Comparison of ENCODE assay signal across 10 mouse cellular contexts in the genomic region with DNA sequence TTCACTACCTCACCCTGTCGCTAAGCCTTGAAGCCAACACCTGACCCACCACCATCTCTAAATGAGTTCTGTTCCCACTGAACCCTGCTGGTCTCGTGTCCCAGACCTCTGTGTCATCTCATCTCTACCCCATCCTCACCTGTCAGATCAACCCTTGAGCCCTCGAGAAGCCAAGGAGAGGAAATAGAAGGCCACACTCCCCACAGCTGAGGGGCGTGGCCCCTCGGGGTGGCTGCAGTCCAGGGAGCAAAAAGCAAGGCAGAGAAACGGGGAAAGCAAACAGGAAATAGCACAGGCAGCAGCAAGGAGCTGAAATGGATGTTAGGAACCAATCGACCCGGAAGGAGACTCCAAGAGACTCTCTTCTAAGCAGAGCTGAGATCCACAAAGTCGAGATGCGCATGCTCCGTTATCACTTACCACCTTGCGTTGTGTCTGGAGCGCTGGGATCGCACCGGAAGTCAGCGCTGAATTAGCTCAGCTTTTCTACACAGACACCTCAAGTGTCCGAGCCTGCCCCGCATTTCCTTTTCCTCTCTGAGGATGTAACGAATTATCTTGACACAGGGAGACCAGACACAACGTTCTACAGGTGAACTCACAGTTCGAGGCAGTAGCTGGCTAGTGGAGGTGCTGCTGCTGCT. TPM values are rescaled to one million over a fixed set of nuclear protein-coding genes. Genes with fewer than 3 reads are reported as not detected.
A peak's percentile ranks its signal among the peaks of the same experiment; 100 is the strongest.
DNase-seq lines count a peak whose midpoint lies in the region; ATAC-seq lines count a peak whose summit lies in the region.
"Had no signal": no experiment of that assay in that cellular context is flagged by ENCODE, and none has a peak within 500 bp of the region (broad histone marks: within the 10 kb centered on the region; RNA-seq: fewer than 3 reads in every experiment).

No protein-coding gene starts in this region.

- H3K27me3 ChIP-seq in heart, embryonic 10.5 days (ENCODE audit: insufficient read depth, poor library complexity, severe bottlenecking), result peaks cover 24% of the 10 kb centered on the region
- H3K27me3 ChIP-seq in midbrain, embryonic 15.5 days (replicated peaks), result peaks cover 5% of the 10 kb centered on the region; the same call in 1 of the 2 replicates
- no peaks in the 10 kb centered on the region for H3K27me3 ChIP-seq in midbrain, embryonic 14.5 days (ENCODE audit: control insufficient read depth, insufficient read depth, low read length)
- peaks cover 26% of the 10 kb centered on the region for H3K27me3 ChIP-seq in liver, embryonic 12.5 days (replicated peaks)
- H3K27me3 ChIP-seq: limb, embryonic 15.5 days had no signal

- H3K9me3 ChIP-seq in heart, embryonic 10.5 days, result no peaks in the 10 kb centered on the region
- no peaks in the 10 kb centered on the region for H3K9me3 ChIP-seq in midbrain, embryonic 15.5 days
- H3K9me3 ChIP-seq in midbrain, embryonic 14.5 days (ENCODE audit: control insufficient read depth, low read length), result no peaks in the 10 kb centered on the region
- no peaks in the 10 kb centered on the region for H3K9me3 ChIP-seq in liver, embryonic 12.5 days (replicated peaks)
- H3K9me3 ChIP-seq: limb, embryonic 15.5 days had no signal

- no peak for ATAC-seq in midbrain, embryonic 15.5 days (replicated peaks)
- no peak for ATAC-seq in midbrain, embryonic 14.5 days (ENCODE audit: low FRiP score, low TSS enrichment)
- ATAC-seq in liver, embryonic 12.5 days, result no peak

- 36% methylated on average over 21 of the region's 21 CpGs for WGBS in heart, embryonic 10.5 days
- 64% methylated on average over 21 of the region's 21 CpGs for WGBS in midbrain, embryonic 15.5 days
- WGBS in midbrain, embryonic 14.5 days, result 62% methylated on average over 21 of the region's 21 CpGs
- 20% methylated on average over 21 of the region's 21 CpGs for WGBS in liver, embryonic 12.5 days (ENCODE audit: insufficient replicate concordance)

- H3K4me2 ChIP-seq in midbrain, embryonic 15.5 days, result peak overlapping the region; percentile 2; the same call in 1 of the 2 replicates
- H3K4me2 ChIP-seq in midbrain, embryonic 14.5 days (ENCODE audit: low read length), result no peak overlapping the region
- H3K4me2 ChIP-seq in liver, embryonic 12.5 days, result peak overlapping the region; percentile 57
- H3K4me2 ChIP-seq: limb, embryonic 15.5 days had no signal

- peaks cover 28% of the 10 kb centered on the region for H3K4me1 ChIP-seq in heart, embryonic 10.5 days
- no peaks in the 10 kb centered on the region for H3K4me1 ChIP-seq in midbrain, embryonic 15.5 days
- no peaks in the 10 kb centered on the region for H3K4me1 ChIP-seq in midbrain, embryonic 14.5 days (ENCODE audit: control insufficient read depth, insufficient read depth, low read length)
- peaks cover 18% of the 10 kb centered on the region for H3K4me1 ChIP-seq in liver, embryonic 12.5 days

- DNase-seq in heart, embryonic 10.5 days (ENCODE audit: low spot score), result no peak
- DNase-seq in heart, adult 9 months (ENCODE audit: low spot score in 2 of 2), result no peak
- DNase-seq in midbrain, embryonic 14.5 days, result no peak
- DNase-seq in thymus, postnatal 4 days, result peak; percentile 49
- DNase-seq in natural killer cell, adult 2 months (ENCODE audit: low spot score in 2 of 2), result no peak
- no peak for DNase-seq in gastrocnemius, adult 8-10 months (ENCODE audit: low spot score in 2 of 2)
- DNase-seq: embryo, embryonic 11 days had no signal

- H3K9ac ChIP-seq in midbrain, embryonic 15.5 days, result no peak overlapping the region
- H3K9ac ChIP-seq in midbrain, embryonic 14.5 days (replicated peaks; ENCODE audit: low read length), result no peak overlapping the region
- no peak overlapping the region; the same call in 1 of the 2 replicates for H3K9ac ChIP-seq in liver, embryonic 12.5 days
- H3K9ac ChIP-seq: limb, embryonic 15.5 days had no signal

- peak overlapping the region; percentile 35 for H3K4me3 ChIP-seq in heart, embryonic 10.5 days
- no peak overlapping the region for H3K4me3 ChIP-seq in midbrain, embryonic 15.5 days
- no peak overlapping the region for H3K4me3 ChIP-seq in midbrain, embryonic 14.5 days (replicated peaks; ENCODE audit: low read depth, low read length)
- peak overlapping the region; percentile 24 for H3K4me3 ChIP-seq in liver, embryonic 12.5 days
- H3K4me3 ChIP-seq: limb, embryonic 15.5 days had no signal

- H3K27ac ChIP-seq in heart, embryonic 10.5 days, result no peak overlapping the region
- no peak overlapping the region for H3K27ac ChIP-seq in midbrain, embryonic 15.5 days
- H3K27ac ChIP-seq in midbrain, embryonic 14.5 days (replicated peaks; ENCODE audit: low read depth, low read length), result no peak overlapping the region
- no peak overlapping the region for H3K27ac ChIP-seq in liver, embryonic 12.5 days
- H3K27ac ChIP-seq: limb, embryonic 15.5 days had no signal

- H3K36me3 ChIP-seq in heart, embryonic 10.5 days, result no peaks in the 10 kb centered on the region
- H3K36me3 ChIP-seq in midbrain, embryonic 15.5 days (replicated peaks), result no peaks in the 10 kb centered on the region
- H3K36me3 ChIP-seq in midbrain, embryonic 14.5 days (ENCODE audit: control insufficient read depth, insufficient read depth, low read length), result no peaks in the 10 kb centered on the region
- no peaks in the 10 kb centered on the region for H3K36me3 ChIP-seq in liver, embryonic 12.5 days
- H3K36me3 ChIP-seq: limb, embryonic 15.5 days had no signal

RNA-seq across cellular contexts. Expression of a gene that starts 18.4 kb away (rescaled TPM):
- 65.9 and 68.9 TPM in 2 replicates for polyA plus RNA-seq in heart, embryonic 10.5 days (2016; fragmentation: Nextera tagmentation; extraction: Ambion mirVana)
- 73.5 and 76.3 TPM in 2 replicates for polyA plus RNA-seq in midbrain, embryonic 15.5 days (2015; fragmentation: Nextera tagmentation; extraction: Ambion mirVana)
- polyA plus RNA-seq in midbrain, embryonic 14.5 days (2014; fragmentation: Nextera tagmentation; extraction: Ambion mirVana), result 69.8 and 75.8 TPM in 2 replicates
- 36.3 and 38.3 TPM in 2 replicates for polyA plus RNA-seq in liver, embryonic 12.5 days (2016; fragmentation: Nextera tagmentation; extraction: Ambion mirVana)
- 10 to 100 TPM; 13.3 to 17.1 (median 15.3) TPM for total RNA-seq in gastrocnemius, adult 8-10 months (2022)

Comparison
In these comparisons a context has a peak if more than half of its experiments do, and no peak if none do; other contexts are left out.
1. H3K4me3 ChIP-seq: peak in heart, embryonic 10.5 days (single experiment) and liver, embryonic 12.5 days (single experiment); none in midbrain, embryonic 15.5 days (single experiment) and midbrain, embryonic 14.5 days (single experiment).